Comparison of ENCODE assay signal across 20 mouse cellular contexts in genomic region chr6:116856917-116857491, GRCm38 (mm10).
"Had no signal": no experiment of that assay in that cellular context is flagged by ENCODE, and none has a peak within 500 bp of the region (broad histone marks: within the 10 kb centered on the region; RNA-seq: fewer than 3 reads in every experiment).

No protein-coding gene starts in this region.

- H3K4me2 ChIP-seq: liver, embryonic 11.5 days; lung, embryonic 14.5 days; midbrain, embryonic 13.5 days had no signal

- ATAC-seq: intestine, embryonic 16.5 days; liver, postnatal 0 days; lung, postnatal 0 days; midbrain, embryonic 13.5 days had no signal

- H3K9me3 ChIP-seq: midbrain, embryonic 13.5 days had no signal

- H3K36me3 ChIP-seq: midbrain, embryonic 13.5 days had no signal

- DNase-seq: kidney, adult 18-20 months; kidney, adult 9 months; kidney, postnatal 25 days; layer of hippocampus, adult 9-11 months; liver, postnatal 0 days; lung, embryonic 14.5 days; right cerebral cortex, adult 18-20 months; right cerebral cortex, postnatal 14 days; right cerebral cortex, postnatal 4 days; thymus, adult 18-20 months; thymus, postnatal 4 days had no signal

- H3K27ac ChIP-seq: kidney, postnatal 0 days; layer of hippocampus, adult 2 months; liver, embryonic 14.5 days; macrophage; midbrain, embryonic 13.5 days; stomach, postnatal 0 days had no signal

- H3K27me3 ChIP-seq: midbrain, embryonic 13.5 days had no signal

- H3K9ac ChIP-seq: liver, embryonic 14.5 days; liver, postnatal 0 days; lung, embryonic 14.5 days; midbrain, embryonic 13.5 days had no signal

- H3K4me3 ChIP-seq: layer of hippocampus, adult 2 months; midbrain, embryonic 13.5 days had no signal

- H3K4me1 ChIP-seq: midbrain, embryonic 13.5 days had no signal
